Mouse (Mus musculus) midbrain, embryonic 10.5 days (tissue): ENCODE measurements at regions not wholly inside any gene's neighbourhood (a gene's known extent, or its start where the extent isn't known, plus 50 kb on each side); places are given as distances from the start of the nearest gene placed in this dataset.
A peak's percentile ranks its signal among the peaks of the same experiment; 100 is the strongest.

Experiments
- DNase-seq: peaks from one replicate; pipeline ENCODE4 v3.0.0-alpha.2; 2017; ENCODE audit warnings: low spot score
- H3K27ac ChIP-seq: fragments of 300-500 bp; sonication (generic); replicated peaks from 2 replicates; pipeline ENCODE4 v1.5.1; 2016; ENCODE audit warnings: mild to moderate bottlenecking
- H3K27me3 ChIP-seq: fragments of 300-500 bp; sonication (generic); 2 replicates; pipeline ENCODE4 v1.6.1; 2016; ENCODE audit warnings: low read depth, mild to moderate bottlenecking; ENCODE audit not compliant: poor library complexity, severe bottlenecking
- H3K36me3 ChIP-seq: fragments of 300-500 bp; sonication (generic); 2 replicates; pipeline ENCODE4 v1.6.1; 2016; ENCODE audit warnings: mild to moderate bottlenecking, moderate library complexity
- H3K4me1 ChIP-seq: fragments of 300-500 bp; sonication (generic); 2 replicates; pipeline ENCODE4 v1.6.1; 2016
- H3K4me3 ChIP-seq: fragments of 300-500 bp; sonication (generic); 2 replicates; pipeline ENCODE4 v1.5.1; 2016; ENCODE audit warnings: mild to moderate bottlenecking, moderate library complexity
- H3K9me3 ChIP-seq: fragments of 300-500 bp; sonication (generic); replicated peaks from 2 replicates; pipeline ENCODE4 v1.6.1; 2016; ENCODE audit warnings: mild to moderate bottlenecking
- WGBS: fragments of 180-500 bp; shearing (Covaris S2); methylation state at CpG from one replicate; pipeline ENCODE4 v1.1.7; 2016; 5-methylcytosine and 5-hydroxymethylcytosine counted together

- 87% methylated on average over 5 of the region's 5 CpGs for WGBS
- no peaks in the 10 kb centered on the region; the same call in 1 of the 2 replicates for H3K27me3 ChIP-seq
- DNase-seq = no peak
- H3K36me3 ChIP-seq = no peaks in the 10 kb centered on the region
- no peak overlapping the region for H3K4me3 ChIP-seq
- no peak overlapping the region for H3K27ac ChIP-seq
- no peaks in the 10 kb centered on the region for H3K9me3 ChIP-seq
- no peaks in the 10 kb centered on the region for H3K4me1 ChIP-seq
Observed at GRCm38 (mm10) chr7:71873817-71874216, 432.6 kb downstream of the Mctp2 start.

DNA sequence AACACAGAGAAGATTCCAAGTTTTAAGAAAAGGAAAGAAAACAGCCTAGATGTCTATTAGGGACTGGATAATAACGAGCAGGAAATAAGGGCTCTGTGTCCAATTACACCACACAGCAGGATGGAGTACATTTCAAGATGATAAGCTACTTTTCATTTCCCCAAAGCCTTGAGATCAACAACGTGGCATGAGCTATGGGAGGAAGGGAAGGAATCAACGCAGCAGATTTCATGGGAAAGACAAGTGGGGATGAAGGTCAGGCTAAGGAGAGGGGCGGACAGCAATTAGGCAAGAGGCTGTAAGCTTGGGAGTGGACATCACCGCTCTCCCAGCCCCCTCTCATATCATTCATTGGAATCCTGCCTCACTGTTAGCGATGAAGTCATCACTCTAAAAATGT lies 433.5 kb downstream of the Mctp2 start:
- 79% methylated on average over 6 of the region's 6 CpGs for WGBS

DNA sequence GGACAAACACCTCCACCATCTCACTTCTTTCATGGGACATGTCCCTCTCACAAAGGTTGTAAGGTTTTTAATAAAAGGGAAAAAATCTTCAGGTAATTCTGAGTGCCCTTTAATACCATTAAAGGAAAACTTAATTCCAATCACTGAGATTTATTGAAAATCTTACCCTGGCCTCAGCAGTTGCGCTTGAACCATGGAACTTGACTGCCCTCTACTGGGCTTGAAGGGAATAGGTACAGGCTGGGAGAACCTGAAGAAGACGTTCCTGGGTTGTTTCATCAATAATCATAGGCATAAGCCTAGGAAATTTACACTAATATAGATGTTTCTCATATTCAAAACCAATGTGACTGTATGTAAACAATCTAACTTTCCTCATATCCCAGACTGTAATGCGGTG lies 439.3 kb downstream of the Mctp2 start:
- DNase-seq = peak; percentile 50
- Histone ChIP-seq H3K4me3 (no peak overlapping the region), H3K9me3 (no peaks in the 10 kb centered on the region), H3K4me1 (peaks cover 36% of the 10 kb centered on the region), H3K27ac (no peak overlapping the region), H3K36me3 (no peaks in the 10 kb centered on the region), H3K27me3 (peaks cover 11% of the 10 kb centered on the region)
- 14% methylated on average over 3 of the region's 3 CpGs for WGBS

More for the DNA sequence above, 433.5 kb downstream of the Mctp2 start:
- Histone ChIP-seq H3K36me3 (no peaks in the 10 kb centered on the region), H3K9me3 (no peaks in the 10 kb centered on the region), H3K27me3 (peaks cover 6% of the 10 kb centered on the region), H3K27ac (no peak overlapping the region), H3K4me3 (no peak overlapping the region), H3K4me1 (no peaks in the 10 kb centered on the region)
- no peak for DNase-seq

DNA sequence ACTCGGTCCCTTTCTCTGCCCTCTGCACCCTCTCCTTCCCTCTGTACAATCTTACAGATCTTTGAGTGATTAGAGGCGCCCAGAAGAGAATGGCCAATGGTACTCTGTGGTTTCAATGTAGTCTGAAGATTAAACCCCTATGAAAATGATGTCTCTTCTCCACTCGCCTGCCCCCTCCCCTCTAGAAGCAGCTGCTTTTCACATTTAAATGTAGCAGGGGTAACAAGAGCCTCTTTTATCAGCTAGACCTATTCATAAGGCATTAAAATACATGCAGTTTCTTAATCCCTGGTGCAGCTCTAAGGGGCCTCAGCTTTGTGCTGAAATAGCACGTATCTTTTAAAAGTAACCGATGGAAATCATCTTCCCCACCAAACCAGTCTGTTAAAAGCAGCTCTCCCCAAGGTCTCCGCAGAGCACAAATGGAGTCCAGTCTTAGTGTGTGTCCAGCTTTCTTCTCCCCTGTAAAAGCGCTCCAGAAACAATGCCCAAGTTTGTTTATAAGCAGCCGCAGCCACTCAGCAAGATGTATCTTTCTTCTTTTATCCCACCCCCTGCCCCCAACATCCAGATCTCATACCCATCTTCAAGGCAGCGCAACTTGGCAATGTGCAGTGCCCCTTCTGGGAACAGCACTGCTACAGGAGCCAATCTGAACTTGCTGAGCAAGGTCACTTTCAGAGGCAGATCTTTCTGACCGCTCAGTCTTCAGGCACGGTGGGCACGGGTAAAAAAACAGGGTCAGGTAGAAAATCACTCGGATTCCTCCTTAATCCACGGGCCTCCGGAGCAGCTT lies 440.8 kb downstream of the Mctp2 start:
- peaks cover 11% of the 10 kb centered on the region for H3K27me3 ChIP-seq
- H3K9me3 ChIP-seq = no peaks in the 10 kb centered on the region
- DNase-seq = peak; percentile 37
- peaks cover 36% of the 10 kb centered on the region for H3K4me1 ChIP-seq
- whole genome bisulfite sequencing = 21% methylated on average over 15 of the region's 15 CpGs
- no peaks in the 10 kb centered on the region for H3K36me3 ChIP-seq
- H3K4me3 ChIP-seq = peak overlapping the region; percentile 41
- peak overlapping the region; percentile 73 for H3K27ac ChIP-seq

GRCm38 (mm10) chr7:71852864-71853263 lies 453.5 kb downstream of the Mctp2 start:
- Histone ChIP-seq H3K4me3 (no peak overlapping the region), H3K4me1 (no peaks in the 10 kb centered on the region), H3K9me3 (no peaks in the 10 kb centered on the region), H3K36me3 (no peaks in the 10 kb centered on the region), H3K27ac (no peak overlapping the region), H3K27me3 (no peaks in the 10 kb centered on the region)
- no peak for DNase-seq
- WGBS = 91% methylated on average over 3 of the region's 3 CpGs

- 89% methylated on average over 6 of the region's 6 CpGs for WGBS
- Histone ChIP-seq H3K4me1 (no peaks in the 10 kb centered on the region), H3K27ac (no peak overlapping the region), H3K4me3 (no peak overlapping the region), H3K9me3 (no peaks in the 10 kb centered on the region), H3K27me3 (no peaks in the 10 kb centered on the region), H3K36me3 (no peaks in the 10 kb centered on the region)
- DNase-seq = no peak
Observed at GRCm38 (mm10) chr7:71849174-71849573, 457.2 kb downstream of the Mctp2 start.

- peaks cover 3% of the 10 kb centered on the region; the same call in 1 of the 2 replicates for H3K4me1 ChIP-seq
- H3K27ac ChIP-seq = no peak overlapping the region
- no peaks in the 10 kb centered on the region for H3K9me3 ChIP-seq
- DNase-seq = no peak
- H3K36me3 ChIP-seq = no peaks in the 10 kb centered on the region
- no peak overlapping the region for H3K4me3 ChIP-seq
- H3K27me3 ChIP-seq = no peaks in the 10 kb centered on the region
- WGBS = 84% methylated on average over 6 of the region's 6 CpGs
Observed at GRCm38 (mm10) chr7:71837845-71838244, 468.6 kb downstream of the Mctp2 start.

DNA sequence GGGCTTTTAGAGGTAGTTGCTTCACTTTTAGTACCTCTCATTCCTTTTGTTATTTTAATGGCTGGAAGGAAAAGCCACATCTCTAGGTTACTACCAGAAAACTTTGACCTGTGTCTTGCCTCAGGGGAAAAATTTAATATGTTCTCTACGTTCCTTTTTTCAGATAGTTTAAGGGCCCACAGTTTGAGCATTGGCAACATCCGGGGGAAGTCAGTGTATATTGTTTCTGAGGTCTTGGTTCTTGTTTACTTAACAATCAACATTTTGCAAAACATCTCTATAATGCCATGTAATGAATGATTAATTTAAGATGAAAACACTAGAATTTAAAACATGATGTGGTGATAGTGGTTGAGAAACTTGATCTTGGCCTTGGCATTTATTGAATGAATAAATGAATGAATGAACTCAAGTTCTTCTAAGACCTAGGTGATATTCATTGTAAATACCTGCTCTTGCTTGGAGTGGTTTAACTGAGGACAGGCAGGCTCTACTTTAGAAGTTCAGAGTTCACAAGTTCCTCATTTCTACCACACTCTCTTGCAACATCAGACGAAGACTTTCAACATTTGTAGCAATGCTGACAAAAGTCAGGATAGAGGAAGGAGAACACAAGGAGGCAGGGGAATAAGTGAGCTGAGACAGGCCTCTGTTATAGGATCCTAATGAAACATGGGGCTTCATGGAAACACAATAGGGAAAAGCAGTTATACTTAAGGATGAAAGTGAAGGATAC lies 474.4 kb downstream of the Mctp2 start:
- Histone ChIP-seq H3K4me3 (no peak overlapping the region), H3K9me3 (no peaks in the 10 kb centered on the region), H3K27ac (no peak overlapping the region), H3K4me1 (no peaks in the 10 kb centered on the region), H3K27me3 (no peaks in the 10 kb centered on the region), H3K36me3 (no peaks in the 10 kb centered on the region)
- WGBS = 87% methylated on average over 3 of the region's 3 CpGs
- DNase-seq = no peak

- H3K27me3 ChIP-seq = no peaks in the 10 kb centered on the region
- no peak overlapping the region for H3K27ac ChIP-seq
- no peaks in the 10 kb centered on the region for H3K4me1 ChIP-seq
- no peak overlapping the region for H3K4me3 ChIP-seq
- H3K9me3 ChIP-seq = no peaks in the 10 kb centered on the region
- 75% methylated on average over 6 of the region's 6 CpGs for WGBS
- DNase-seq = no peak
- no peaks in the 10 kb centered on the region for H3K36me3 ChIP-seq
Observed at GRCm38 (mm10) chr7:71829567-71829966, 476.8 kb downstream of the Mctp2 start.

- H3K27ac ChIP-seq = no peak overlapping the region
- H3K27me3 ChIP-seq = no peaks in the 10 kb centered on the region
- no peaks in the 10 kb centered on the region for H3K4me1 ChIP-seq
- 89% methylated on average over 11 of the region's 11 CpGs for WGBS
- DNase-seq = no peak
- H3K4me3 ChIP-seq = no peak overlapping the region
- no peaks in the 10 kb centered on the region for H3K9me3 ChIP-seq
- no peaks in the 10 kb centered on the region for H3K36me3 ChIP-seq
Observed at GRCm38 (mm10) chr7:71816138-71816537, 464.9 kb upstream of the Gm10295 start.

DNA sequence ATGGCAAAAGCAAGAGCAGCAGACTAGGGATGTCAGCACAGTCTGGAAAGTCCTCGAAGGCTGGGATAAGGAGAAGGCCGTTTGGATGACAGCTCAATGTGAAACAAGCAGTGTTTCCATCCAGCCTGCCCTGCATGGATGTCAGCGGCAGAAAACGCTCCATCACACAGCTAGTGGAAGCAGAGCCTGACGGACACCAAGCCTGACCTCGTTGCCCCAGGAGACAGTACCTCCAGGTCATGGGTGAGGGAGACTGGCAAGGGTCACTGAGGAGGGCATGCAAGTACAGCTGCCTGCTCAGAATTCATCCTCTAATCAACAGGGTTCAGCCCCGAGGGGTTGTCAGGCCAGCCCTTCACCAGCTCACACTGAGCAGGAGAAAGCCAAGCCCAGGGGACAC lies 442.9 kb upstream of the Gm10295 start:
- Histone ChIP-seq H3K9me3 (no peaks in the 10 kb centered on the region), H3K4me3 (no peak overlapping the region), H3K27me3 (no peaks in the 10 kb centered on the region), H3K27ac (no peak overlapping the region; the same call in 1 of the 2 replicates), H3K36me3 (no peaks in the 10 kb centered on the region), H3K4me1 (peaks cover 12% of the 10 kb centered on the region)
- WGBS = 36% methylated on average over 7 of the region's 7 CpGs
- peak; percentile 30 for DNase-seq

GRCm38 (mm10) chr7:71788401-71788800 lies 437.1 kb upstream of the Gm10295 start:
- Histone ChIP-seq H3K27me3 (no peaks in the 10 kb centered on the region), H3K36me3 (no peaks in the 10 kb centered on the region), H3K4me1 (no peaks in the 10 kb centered on the region), H3K4me3 (no peak overlapping the region), H3K27ac (no peak overlapping the region), H3K9me3 (no peaks in the 10 kb centered on the region)
- DNase-seq = no peak

DNA sequence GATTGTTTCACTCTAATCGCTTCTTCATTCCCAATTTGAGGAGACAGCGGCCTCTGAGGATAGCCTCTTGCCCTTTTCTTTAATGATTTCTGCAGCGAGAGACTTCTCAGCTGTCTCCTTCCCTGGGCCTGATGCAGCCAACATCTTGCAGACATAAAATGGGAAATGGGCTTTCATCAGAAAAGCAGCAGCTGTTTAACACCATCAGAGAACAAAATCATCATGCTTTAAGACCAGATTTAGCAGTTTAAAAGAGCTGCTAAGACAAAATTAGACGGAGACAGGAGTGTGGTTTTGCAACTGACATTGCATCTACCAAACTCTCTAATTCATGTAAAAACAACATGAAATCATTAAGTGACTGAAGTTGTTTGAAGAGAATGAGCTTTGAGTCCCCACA lies 431.2 kb upstream of the Gm10295 start:
- Histone ChIP-seq H3K27ac (no peak overlapping the region), H3K4me3 (no peak overlapping the region), H3K4me1 (no peaks in the 10 kb centered on the region), H3K27me3 (no peaks in the 10 kb centered on the region), H3K36me3 (no peaks in the 10 kb centered on the region), H3K9me3 (no peaks in the 10 kb centered on the region)
- DNase-seq = no peak
- 90% methylated on average over 4 of the region's 4 CpGs for WGBS
